Mouse (Mus musculus) T-helper 17 cell (primary cell): ENCODE measurements at regions not wholly inside any gene's neighbourhood (a gene's known extent, or its start where the extent isn't known, plus 50 kb on each side); places are given as distances from the start of the nearest gene placed in this dataset.

Experiments
- in situ Hi-C, 2 experiments: fragments of 300-600 bp; cut with MboI, MseI; formaldehyde crosslinking; loops; 1 replicate in 1 of 2; 2 replicates in 1 of 2; pipeline ENCODE4 v1.15.1; 2025; ENCODE audit warnings: high pct_unique_total_duplicates in 2 of 2

DNA sequence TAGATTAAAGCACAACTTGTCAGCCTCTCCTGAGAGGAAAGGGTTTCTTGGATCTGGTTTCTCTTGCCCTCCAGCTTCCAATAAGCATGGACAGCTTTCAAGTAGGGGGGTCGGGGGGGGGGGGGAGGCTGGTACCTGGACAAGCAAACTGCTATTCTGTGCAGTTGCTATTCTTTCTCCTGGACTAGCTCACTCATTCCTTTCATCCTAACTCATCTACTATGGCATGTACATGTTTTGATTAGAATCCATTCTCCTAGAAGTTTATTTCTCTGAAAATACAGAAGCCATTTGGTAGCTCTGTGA, 650.5 kb downstream of the Gsdmc2 start:
- in situ Hi-C loops: no loop called here

DNA sequence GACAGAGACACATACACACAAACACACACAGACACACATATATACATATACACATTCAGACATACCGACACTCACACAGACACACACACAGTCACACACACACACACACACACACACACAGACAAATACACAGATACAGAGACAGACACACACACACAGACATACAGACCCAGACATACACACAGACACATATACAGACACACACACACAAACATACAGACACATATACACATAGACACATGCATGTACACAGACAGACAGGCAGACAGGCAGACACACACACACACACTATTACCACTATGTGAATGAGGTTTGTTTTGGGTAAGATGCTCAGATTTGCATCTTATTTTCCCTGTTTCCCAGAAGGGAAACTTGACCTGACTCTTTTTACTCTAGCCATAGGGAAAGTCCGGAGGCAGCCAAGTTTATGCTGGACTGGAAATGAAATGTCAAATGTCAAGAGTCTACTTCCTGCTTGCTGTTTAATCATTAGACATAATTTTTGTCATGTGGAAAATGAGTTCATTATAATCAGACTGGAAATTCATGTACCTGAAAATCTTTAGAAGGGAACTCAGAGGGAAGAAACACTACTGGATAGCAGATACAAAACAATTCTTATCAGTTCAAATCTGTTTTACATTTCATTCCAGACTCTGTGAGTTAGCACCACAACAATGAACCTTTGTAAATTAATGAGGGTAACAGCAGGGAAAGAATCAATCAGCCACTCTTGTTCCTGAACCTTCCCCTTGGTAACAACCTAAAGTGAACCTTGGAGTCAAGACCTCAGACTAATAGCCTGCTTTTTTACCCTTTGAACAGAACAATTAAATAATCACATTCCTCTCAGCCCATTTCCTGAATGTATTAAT, 651.1 kb downstream of the Gsdmc2 start:
- in situ Hi-C loops: no loop called here

DNA sequence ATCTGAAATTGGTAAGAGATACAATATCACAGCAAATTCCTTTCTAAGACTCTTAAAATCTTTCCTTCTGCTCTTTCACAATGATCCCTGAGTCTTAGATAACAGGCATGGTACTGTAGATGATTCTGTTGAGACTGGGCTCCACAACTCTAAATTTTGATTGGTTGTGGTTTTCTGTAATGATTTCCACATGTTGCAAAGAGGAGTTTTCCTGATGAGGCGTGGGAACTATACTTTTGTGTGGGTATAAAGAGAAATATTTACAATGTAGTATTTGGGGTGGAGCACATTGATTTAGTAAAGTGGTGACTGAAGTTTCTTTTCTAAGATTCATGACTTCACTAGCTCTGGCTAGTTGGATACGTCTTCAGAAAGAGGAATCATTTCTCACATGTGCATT, 653.2 kb downstream of the Gsdmc2 start:
- in situ Hi-C loops: no loop called here

DNA sequence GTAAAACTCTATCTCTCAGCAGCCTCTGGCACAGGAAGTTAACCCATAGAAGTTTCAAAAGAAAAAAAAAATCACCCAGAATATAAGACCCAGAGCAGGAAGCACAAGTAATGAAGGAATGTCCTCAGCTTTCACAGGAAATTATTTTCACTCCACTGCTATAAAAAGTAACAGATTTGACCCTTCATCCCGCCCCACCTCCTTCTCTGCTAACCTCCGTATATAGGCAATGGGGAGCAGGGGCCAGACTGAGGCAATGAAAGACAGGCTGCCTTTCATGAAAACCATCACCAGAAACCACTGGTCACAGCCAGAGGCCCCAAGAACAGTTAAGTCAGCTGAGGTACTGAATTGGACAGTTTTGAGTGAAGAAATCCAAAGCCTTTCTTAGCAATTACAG, 654.9 kb downstream of the Gsdmc2 start:
- in situ Hi-C loops: no loop called here

DNA sequence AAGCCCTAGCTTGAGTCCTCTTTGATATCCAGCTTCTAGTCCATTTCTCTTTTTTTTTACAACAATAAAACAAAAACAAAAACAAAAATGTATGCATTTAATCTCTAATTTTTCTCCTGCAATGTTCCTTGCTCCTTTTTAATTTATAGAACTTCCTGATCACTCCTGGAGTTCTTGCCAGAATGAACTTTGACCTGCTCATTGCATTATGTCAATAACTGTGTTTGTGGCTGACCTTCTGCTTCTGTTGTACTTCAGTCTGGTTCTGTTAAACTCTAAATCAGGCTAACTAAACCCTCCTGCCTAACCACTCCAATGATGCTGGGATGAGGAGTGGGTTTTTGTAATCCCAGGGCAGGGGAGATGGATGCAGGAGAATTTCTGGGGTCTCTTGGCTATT, 674.0 kb downstream of the Gsdmc2 start:
- in situ Hi-C loops: no loop called here

DNA sequence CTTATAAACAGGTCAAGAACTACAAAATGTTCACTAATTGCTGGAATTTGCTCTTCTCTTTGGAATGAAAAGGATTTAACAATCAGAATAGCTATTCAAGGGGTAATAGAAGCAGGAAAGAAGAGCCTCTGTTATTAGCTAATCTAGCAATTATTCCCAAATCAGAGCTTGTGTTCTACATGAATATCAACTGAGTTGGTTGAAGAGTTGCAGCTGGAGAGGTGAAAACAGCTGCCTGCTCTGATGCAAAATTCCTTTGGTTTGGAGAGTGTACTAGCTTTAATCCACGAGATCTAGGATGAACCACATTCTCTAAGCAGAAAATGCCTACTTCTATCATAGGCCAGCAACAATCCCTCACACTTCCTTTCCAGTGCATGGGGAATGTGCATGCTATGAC, 674.8 kb downstream of the Gsdmc2 start:
- in situ Hi-C loops: no loop called here

DNA sequence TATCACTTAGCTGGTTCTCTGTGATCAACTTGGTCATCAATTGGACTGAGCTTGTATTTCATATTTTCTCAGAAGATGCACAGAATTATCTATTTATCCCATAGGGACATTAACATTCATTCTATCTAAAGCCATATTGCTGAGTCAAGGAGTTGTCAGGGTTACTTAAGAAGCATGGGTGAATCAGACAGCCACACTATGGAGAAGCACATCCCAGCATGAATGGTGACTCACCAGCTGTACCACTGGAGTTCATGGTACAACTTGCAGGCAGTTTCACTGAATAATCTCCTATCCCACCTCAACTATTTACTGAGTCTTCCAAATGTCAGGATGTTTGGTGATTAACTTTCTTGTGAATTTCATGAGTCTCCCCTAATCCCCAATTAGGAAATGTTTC, 678.6 kb downstream of the Gsdmc2 start:
- in situ Hi-C loops: no loop called here

DNA sequence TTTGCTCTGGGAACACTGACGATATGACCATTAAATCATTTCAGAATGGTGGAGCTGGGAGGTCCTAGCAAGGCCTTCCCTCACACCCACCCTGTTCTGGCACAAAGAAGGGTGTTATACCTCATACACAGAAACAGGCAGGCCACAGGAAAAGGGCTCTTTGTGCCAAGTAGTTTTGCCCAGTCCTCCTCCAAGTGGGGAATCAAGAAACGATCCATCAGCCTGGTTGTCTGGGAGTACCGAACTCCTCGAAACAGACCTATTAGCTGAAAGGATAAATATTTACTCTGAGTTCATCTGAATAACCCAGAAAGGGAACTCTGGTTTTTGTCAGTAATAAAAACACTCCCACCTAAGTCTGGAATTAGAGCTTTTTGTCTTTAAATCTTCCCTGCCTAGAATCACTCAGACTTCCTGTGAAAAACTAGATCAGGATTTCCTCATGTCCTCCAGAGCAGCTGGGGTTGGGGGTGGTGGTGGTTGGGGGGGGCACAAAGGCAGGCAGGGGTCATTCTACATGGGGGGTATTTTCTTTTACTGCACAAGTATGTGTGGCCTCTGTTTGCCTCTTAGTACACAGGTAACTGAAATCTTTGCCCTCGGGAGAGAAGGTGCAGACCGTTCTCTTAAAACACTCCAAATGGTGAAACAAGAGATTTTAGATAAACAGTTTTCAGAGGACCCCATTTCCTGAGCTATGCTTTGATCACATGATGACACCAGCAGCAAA, 681.3 kb downstream of the Gsdmc2 start:
- in situ Hi-C loops: no loop called here

DNA sequence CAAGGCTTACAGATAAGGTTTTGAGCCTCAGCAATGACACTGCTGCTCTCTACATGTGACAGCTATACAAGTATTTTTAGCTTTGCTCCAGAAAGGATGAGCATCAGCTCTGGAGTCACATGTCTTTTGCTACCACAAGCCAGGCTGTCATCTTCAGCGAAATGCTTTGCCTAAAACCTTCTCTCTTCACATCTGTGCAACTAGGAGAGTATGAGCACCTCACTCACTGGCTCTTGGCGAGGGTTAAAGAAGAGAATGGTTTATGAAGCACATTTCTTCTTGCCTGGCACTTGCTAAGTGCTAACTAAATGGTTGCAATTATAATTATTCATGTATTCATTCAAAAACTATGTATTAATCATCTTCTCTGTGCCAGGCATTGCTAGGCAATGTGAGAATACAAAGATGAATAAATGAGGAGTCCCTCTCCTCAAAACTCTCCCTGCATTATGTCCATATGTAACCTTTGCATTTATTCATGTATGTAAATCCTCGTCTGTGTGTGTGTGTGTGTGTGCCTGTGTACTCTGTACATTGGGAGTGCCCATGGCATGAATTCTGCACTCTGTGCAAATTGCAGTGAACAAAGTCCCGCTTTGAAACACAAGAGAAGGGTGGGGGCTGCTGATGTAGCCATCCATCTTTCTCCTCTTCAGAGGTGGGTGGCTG, 682.0 kb downstream of the Gsdmc2 start:
- in situ Hi-C loops: no loop called here

DNA sequence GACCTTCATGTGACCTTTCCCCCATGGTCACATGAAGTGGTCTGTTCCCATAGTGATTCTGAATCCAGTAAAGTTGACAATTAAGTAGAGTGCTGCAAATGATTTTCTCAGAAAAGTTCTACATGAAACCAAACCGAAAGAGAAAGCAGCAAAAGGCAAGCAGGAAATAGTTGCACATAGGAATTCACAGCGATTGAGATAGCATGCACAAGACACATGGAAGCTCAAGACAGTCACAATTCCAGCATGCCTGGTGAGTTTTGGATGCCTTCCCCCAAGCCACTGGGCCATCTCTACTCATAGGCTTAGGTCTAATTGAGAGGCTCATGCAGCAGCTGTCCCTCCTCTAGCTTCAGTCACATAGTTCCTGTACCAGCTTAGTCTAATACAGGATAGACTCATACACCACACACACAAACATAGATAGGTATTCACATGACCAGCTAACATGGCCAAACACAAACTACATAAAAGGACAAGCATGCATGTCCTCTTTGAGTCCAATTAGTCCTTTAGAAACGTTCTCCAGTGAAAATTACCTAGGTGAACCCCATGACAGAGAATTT, 721.8 kb downstream of the Gsdmc2 start:
- in situ Hi-C loops: no loop called here

DNA sequence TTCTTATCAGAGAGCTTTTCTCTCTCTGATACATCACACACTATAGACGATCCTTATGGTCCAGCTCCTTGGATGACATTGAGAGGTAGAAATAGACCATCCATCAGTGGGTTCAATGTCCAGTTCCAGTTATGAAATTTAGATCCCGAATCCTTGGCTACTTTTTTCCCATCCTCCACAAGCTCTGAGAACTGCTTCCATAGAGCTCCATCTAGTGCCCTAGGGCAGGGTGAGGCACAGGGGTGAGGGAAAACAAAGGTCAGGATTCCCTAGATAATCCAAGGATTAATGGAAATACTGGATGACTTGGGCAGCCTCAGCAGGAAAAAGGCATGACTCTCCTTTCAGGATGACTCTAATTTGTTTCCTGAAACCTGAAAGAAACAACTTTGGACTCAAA, 732.1 kb downstream of the Gsdmc2 start:
- in situ Hi-C loops: no loop called here

DNA sequence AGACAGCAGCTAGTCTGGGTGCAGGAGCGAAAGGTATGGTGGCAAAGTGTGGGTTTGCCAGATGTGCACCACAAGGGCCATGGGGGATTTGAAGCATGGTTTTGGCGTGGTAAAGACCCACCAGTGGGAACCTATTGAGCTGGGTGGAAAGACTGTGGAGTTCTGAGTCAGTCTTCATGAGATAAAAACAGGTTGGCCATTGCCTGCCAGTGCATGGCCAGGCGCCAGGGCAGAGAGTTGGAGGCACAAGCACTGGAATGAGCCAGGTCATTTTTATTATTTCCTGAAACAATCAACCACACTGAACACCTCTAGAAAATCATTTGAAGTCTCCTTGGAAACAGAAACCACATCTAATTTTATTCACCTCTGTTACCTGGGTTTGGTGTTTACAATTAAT, 744.9 kb downstream of the Gsdmc2 start:
- in situ Hi-C loops: no loop called here

DNA sequence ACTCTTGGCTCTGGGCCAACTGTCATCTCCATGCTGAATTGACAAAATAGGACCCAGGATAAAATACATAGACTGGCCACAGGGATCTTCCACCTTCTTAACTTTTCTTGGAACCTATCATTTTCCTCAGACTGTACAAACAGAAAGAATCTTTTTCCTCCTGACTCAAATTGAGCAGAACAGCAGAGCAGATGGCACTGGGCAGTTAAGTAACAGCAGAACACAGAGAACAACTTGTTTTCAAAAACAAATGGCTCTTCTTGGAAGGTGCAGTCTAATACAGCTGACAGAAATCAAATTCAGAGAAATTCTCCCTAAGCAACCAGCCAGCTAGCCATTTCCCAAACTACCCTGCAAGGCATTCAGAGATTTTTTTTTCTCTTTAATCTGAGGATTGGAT, 763.0 kb downstream of the Gsdmc2 start:
- in situ Hi-C loops: no loop called here

DNA sequence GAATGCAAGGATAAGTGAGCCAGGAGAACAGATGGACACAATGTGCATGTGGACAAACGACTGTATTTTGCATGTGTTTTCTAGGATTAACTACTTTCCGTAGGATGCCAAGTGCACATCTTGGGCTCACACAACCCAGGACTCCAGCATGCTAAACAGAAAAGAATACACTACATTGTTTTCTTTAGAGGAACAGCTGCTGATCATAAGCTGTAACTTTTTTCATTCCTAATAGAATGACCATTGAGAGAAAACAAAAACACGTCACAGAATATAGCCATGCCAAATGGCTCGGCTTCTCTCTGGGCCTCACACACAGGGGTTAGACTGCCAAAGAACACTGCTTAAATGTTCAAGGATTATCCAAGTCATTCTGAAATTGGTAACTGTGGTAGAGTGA, 765.2 kb downstream of the Gsdmc2 start:
- in situ Hi-C loops: no loop called here

DNA sequence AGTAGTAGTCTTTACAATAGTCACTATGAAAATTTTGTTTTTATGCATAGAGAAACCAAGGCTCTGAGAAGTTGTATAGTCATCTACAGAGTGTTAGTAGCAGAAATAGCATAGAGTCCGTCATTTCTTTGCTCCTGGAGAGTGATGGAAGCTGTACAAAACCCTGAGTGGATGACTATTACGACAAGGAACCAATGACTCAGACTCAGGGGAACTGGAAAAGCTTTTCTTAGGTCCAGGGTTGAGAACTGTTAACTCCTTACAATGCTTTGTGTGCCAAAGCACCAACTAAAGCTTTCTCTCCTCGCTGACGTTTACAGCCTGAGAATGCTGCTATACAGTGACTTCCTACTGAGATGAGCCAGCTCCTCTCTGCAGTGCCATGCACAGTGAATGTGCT, 773.1 kb downstream of the Gsdmc2 start:
- in situ Hi-C loops: no loop called here

DNA sequence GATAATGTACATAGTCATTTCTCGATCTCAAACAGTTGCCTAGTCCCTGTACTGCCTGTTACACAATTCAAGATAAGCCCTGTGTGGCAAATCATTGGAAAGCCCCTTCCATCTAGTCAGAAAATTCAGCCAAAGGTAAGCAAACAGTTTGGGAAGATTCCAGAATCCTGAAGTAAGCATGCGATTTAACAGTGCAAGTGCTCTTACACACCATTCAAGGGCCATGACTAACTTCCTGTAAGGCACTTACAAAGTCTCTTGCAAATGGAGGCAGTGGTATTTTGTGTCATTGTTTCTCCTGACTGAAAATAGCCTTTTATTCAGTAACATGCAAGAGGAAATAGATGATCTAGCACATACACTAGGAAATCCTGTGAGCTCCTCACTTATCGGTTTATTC, 777.9 kb downstream of the Gsdmc2 start:
- in situ Hi-C loops: no loop called here

DNA sequence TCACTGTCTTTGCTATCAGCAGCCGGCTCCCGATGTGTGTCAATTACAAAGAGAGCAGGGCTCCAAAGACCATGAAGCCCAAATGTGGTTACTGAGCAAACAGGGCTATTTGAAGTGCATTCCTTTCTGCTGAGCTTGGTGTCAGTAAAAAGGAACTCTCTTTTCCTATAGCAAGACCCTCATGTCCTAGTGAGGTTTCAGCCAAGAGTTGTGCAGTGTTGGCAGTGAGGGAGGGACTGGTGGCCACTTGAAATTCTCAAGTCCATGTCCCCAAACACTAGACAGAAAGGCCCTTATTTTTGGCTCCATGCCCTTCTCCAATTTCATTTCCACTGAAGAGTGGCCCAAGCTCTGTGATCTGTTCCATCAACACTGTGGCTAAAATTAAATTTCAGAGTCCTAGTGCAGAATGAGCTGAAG, 778.9 kb downstream of the Gsdmc2 start:
- in situ Hi-C loops: no loop called here

DNA sequence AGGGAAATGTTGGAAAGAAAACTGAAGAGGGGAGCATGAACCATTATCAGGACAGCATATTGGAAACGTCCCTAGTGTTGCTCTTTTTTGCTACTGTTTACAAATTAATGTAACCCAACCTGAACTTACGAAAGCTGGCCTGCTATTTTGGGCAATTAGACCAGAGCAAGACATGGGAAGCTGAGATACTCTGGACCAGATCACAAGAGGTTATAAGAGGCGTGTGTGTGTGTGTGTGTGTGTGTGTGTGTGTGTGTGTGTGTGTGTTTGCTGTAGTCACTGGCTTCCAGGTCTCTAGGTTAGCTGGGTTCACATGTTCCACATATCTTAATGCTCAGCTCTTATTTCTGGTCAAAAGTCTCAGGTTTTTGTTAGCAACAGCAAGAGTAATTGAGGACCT, 783.1 kb downstream of the Gsdmc2 start:
- in situ Hi-C loops: no loop called here

DNA sequence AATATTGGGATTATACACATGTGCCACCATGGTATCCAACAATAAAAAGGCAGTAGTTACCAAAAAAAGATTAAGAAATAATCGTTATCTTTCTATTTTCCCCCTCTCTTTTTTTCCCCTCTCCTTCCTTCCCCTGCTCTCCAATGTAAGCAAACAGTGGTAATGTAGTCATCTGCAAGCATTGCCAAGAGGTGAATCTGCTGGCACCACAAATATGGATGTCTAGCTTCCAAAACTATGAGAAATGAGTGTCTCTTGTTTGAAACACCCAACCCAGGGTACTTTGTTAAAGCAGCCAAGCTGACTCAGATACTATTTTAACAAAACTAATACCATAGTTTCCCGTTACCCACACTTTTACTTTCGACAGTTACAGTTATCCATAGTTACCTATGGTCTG, 784.2 kb downstream of the Gsdmc2 start:
- in situ Hi-C loops: no loop called here

DNA sequence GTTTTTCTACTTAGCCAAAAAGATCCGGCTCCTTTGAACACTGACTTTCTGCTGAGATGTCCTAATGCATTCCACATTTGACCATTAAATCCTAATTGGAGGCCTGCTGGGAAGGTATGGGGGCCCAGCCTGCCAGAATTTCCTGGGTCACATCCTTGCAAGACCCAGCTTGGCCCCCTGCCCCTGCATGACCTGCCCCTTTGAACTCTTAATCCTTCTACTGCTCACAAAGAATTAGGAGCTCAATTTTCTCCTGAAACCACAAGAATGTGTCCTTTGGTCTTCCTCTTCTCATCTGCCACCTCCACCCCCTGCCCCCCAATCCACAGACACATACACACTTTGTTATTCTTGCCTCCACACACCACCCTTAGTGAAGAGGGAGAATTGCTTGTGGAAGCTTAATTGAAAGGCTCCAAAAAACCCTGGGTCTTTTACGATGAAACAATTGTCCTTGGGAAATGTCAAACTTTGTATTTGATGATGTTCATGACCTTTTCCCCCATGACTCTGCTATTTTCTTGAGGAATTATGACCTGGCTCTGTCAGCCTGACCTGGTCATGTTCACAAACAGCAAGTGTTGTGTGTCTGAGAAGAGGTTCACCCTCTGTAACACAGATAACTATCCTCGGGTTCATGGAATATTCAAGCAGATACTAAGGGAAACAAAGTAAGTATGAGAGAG, 792.3 kb downstream of the Gsdmc2 start:
- in situ Hi-C loops: no loop called here

DNA sequence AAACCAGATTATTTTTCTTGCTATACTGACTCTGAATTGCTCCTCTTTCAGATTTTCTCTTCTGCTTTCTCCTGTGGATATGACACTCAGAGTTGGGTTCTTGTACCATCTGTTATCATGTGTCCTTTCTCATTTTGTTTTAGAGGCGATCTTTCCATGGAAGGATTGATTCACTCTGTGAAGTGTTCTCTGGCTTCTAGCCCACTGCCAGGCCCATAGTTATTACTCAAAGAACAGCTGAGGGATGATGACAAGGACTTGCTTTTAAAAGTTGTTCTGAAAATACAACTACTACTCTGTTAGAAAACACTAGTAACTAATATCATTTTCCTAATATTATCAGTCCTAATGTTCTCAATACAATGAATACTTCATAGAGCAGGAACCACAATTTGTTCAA, 794.9 kb downstream of the Gsdmc2 start:
- in situ Hi-C loops: no loop called here

DNA sequence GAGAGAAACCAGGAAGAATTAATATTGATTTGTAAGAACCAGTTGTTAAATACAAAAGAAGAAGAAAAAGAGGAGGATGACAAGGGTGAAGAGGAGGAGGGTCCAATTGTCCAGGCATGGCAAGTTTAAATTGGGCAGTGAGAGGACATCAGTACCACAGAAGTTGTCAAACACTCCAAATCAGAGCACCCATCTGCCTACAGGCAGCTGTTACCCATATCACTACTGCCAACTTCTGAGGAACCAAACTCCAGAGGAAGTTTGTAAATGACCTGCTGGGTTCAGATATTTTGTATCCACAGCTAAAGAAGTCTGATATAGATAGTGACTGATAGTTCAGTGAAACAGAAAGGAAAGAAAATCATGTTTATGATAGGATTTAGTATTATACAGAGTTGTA, 802.6 kb downstream of the Gsdmc2 start:
- in situ Hi-C loops: loop anchor here in 1 of 2 experiments (10.0 kb wide), 1 partner anchor 622 kb away; no protein-coding TSS in a partner anchor
